Mouse (Mus musculus) testis, adult 2 months (tissue): Measurements from ENCODE around the gene Mlip.
"Not testable (repeated sequence)": the region's sequence is repeated elsewhere in the genome, so short reads cannot be mapped to it uniquely, and the experiment has no call there.

ENCODE experiments used
- CTCF ChIP-seq: fragments of 200-500 bp; IDR thresholded peaks from 2 replicates; pipeline ENCODE4 v1.5.1; 2012; ENCODE audit warnings: low read depth, mild to moderate bottlenecking, inconsistent platforms, low read length, moderate library complexity; ENCODE audit not compliant: control insufficient read depth, insufficient read depth, insufficient replicate concordance
- POLR2A ChIP-seq: fragments of 200-500 bp; IDR thresholded peaks from 2 replicates; pipeline ENCODE4 v1.6.1; 2012; ENCODE audit warnings: low read depth, mild to moderate bottlenecking, inconsistent platforms, low read length, moderate library complexity; ENCODE audit not compliant: control insufficient read depth

- not testable (repeated sequence) for TF ChIP-seq CTCF, POLR2A
These were observed 11.9 kb upstream of the Mlip start for GRCm38 (mm10) chr9:77364681-77365080.
